Mouse (Mus musculus) neural tube, embryonic 12.5 days (tissue): Measurements from ENCODE around the gene Gna12. TPM values are rescaled to one million over a fixed set of nuclear protein-coding genes. Genes with fewer than 3 reads are reported as not detected.

Experiments used
- ATAC-seq: fragments of 200-750 bp; cut with Nextera tagmentation; 2 replicates; pipeline ENCODE4 v1.8.0; 2017; ENCODE audit warnings: low read depth, mild to moderate bottlenecking, moderate TSS enrichment, moderate library complexity; ENCODE audit not compliant: low FRiP score
- H3K27ac ChIP-seq: fragments of 300-500 bp; sonication (generic); 2 replicates; pipeline ENCODE4 v1.5.1; 2016
- H3K27me3 ChIP-seq: fragments of 300-500 bp; sonication (generic); replicated peaks from 2 replicates; pipeline ENCODE4 v1.6.1; 2016; ENCODE audit warnings: mild to moderate bottlenecking
- H3K36me3 ChIP-seq: fragments of 300-500 bp; sonication (generic); 2 replicates; pipeline ENCODE4 v1.6.1; 2016; ENCODE audit warnings: mild to moderate bottlenecking
- H3K4me1 ChIP-seq: fragments of 300-500 bp; sonication (generic); 2 replicates; pipeline ENCODE4 v1.6.1; 2016
- H3K4me2 ChIP-seq: fragments of 300-500 bp; sonication (generic); replicated peaks from 2 replicates; pipeline ENCODE4 v1.6.1; 2016; ENCODE audit warnings: mild to moderate bottlenecking
- H3K4me3 ChIP-seq: fragments of 300-500 bp; sonication (generic); 2 replicates; pipeline ENCODE4 v1.5.1; 2016
- H3K9ac ChIP-seq: fragments of 300-500 bp; sonication (generic); 2 replicates; pipeline ENCODE4 v1.6.1; 2016; ENCODE audit warnings: mild to moderate bottlenecking
- H3K9me3 ChIP-seq: fragments of 300-500 bp; sonication (generic); 2 replicates; pipeline ENCODE4 v1.6.1; 2016; ENCODE audit warnings: mild to moderate bottlenecking
- WGBS: fragments of 180-500 bp; shearing (Covaris S2); methylation state at CpG from one replicate; pipeline ENCODE4 v1.1.7; 2016; 5-methylcytosine and 5-hydroxymethylcytosine counted together
- polyA plus RNA-seq: library from polyadenylated mRNA; unstranded; fragments of >200 nt; fragmentation: Nextera tagmentation; extraction: Ambion mirVana; gene quantifications from 2 replicates; pipeline ENCODE4 v1.2.1, GENCODE M21; 2016

Gna12 gene
- 77.6 and 85.3 TPM in 2 replicates for polyA plus RNA-seq

DNA sequence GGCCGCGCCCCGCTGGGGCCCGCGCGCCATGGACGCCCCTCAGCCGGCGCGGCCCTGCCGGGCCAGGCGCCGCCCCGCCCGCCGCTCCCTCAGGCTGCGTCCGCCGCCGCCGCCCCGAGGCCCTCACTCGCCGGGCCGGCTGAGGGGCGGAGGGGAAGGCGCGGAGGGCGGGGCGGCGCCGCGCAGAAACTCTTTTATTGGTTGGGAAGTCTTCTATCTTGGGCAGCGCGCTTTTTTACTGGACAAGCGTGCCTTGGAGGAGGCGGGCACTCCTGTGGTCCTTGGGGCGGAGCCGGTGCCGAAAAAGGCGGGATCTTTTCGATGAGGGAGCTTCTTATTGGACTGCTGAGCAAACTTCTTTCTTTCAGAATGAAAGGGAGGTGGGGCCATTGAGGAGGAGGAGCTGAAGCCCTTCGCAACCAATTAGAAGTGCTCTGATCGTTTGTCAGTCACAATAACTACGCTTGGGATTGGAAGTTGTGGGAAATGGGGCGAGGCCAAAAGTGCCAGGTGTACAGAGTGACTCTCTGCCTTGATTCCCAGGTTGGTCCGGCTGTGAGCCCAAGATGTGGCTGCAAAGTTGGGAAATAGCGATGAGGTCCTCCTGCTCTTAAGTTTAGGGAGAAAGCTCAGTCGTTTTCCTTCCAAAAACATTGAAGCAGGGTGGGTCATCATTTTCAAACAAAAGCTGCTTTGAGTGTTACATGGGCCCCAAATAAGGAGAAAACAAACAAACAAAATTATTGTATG lies at the start of gene Gna12:
Gene Gna12, minus strand, starts transcription at position 118 of the 750 bp plus-strand sequence.
- WGBS = under 1% methylated on average over 49 of the region's 49 CpGs
- Histone ChIP-seq H3K4me1 (peaks cover 31% of the 10 kb centered on the region), H3K27ac (peak within 1 kb of the TSS; percentile 51), H3K9me3 (no peaks in the 10 kb centered on the region), H3K9ac (peak within 1 kb of the TSS; percentile 79), H3K27me3 (no peaks in the 10 kb centered on the region), H3K4me2 (peak within 1 kb of the TSS; percentile 94), H3K36me3 (no peaks in the 10 kb centered on the region), H3K4me3 (peak within 1 kb of the TSS; percentile 75)
- ATAC-seq = peak; percentile 98

DNA sequence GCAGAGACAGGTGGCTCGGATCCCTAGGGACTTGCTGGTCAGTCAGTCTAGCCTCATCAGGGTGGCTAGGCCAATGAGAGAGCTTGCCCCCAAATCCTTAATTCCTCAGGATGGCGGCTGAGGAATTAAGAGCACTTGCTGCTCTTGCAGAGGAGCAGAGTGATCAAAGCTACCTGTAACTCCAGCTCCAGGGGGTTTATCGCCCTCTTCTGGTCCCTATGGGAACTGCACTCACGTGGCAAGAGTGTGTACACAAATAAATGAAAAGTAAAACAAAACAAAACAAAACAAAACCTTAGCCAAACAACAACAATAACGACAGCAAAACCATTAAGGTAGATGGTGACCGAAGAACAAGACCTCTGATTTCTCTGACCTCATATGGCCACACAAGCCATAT lies 48.4 kb upstream of the Gna12 start:
- Histone ChIP-seq H3K9me3 (no peaks in the 10 kb centered on the region), H3K27me3 (no peaks in the 10 kb centered on the region), H3K4me1 (0 out of 2 replicates have a peak, but pooled peaks cover under 1% of the 10 kb centered on the region), H3K27ac (no peak overlapping the region), H3K36me3 (no peaks in the 10 kb centered on the region), H3K9ac (no peak overlapping the region), H3K4me2 (no peak overlapping the region), H3K4me3 (no peak overlapping the region)
- 66% methylated on average over 6 of the region's 6 CpGs for WGBS
- no peak for ATAC-seq

DNA sequence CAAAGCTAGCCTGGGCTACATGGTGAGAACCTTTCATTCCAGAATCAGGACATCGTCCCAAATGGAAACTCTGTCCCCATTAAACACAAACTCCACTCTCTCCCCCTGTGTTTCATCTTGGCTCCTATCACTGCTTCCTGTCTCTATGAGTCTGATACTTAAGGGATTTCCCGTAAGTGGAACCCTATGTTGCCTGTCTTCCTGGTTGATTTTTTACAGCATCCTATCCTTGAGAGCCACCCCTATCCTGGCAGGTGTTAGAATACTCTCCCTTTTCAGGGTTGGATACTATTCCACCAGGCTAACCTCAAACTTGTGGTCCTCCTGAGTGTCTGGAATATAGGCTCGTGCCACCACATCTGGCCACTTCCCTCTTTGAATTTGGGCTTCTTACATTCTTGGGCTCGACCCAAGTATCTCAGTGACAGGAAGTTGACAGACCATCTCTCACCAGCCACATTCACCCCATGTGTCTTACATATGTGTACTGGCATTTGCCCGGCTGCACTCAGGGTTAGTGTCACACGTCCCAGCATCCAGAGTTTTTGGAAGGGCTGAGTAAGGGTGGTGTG lies 43.6 kb upstream of the Gna12 start:
- peaks cover 26% of the 10 kb centered on the region for H3K4me1 ChIP-seq
- no peak overlapping the region for H3K27ac ChIP-seq
- no peaks in the 10 kb centered on the region for H3K9me3 ChIP-seq
- H3K4me3 ChIP-seq = no peak overlapping the region
- no peak for ATAC-seq
- whole genome bisulfite sequencing = 84% methylated on average over 6 of the region's 6 CpGs
- H3K9ac ChIP-seq = no peak overlapping the region
- no peaks in the 10 kb centered on the region for H3K36me3 ChIP-seq
- no peak overlapping the region for H3K4me2 ChIP-seq
- H3K27me3 ChIP-seq = no peaks in the 10 kb centered on the region

DNA sequence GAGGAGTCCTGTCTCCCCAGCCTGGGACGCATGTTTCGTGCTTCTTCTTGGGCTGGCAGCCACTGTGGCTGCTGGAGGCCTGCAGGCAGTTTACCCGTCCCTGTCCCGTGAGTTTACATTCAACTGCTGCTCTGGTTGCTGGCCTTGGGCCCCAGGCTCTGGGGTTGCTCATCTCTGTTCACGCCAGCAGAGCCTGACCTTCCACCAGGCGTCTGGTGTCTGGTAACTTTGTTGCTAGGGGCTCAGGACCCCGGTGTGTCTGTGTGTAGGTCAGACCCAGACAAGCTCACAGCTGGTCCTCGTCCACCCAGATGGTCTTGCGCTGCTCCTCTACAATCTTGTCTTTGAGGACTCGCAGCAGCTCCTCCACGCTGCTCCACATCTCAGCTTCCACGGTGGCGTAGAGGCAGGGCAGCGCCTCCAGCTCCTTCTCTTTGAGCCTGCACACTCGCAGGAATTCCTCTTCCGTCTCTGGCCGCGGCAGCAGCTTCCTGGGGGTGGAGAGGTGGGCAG lies 42.9 kb upstream of the Gna12 start:
- peaks cover 26% of the 10 kb centered on the region for H3K4me1 ChIP-seq
- no peak overlapping the region for H3K4me3 ChIP-seq
- WGBS = 23% methylated on average over 18 of the region's 18 CpGs
- H3K27ac ChIP-seq = no peak overlapping the region
- no peak overlapping the region for H3K9ac ChIP-seq
- no peaks in the 10 kb centered on the region for H3K27me3 ChIP-seq
- H3K36me3 ChIP-seq = no peaks in the 10 kb centered on the region
- H3K9me3 ChIP-seq = no peaks in the 10 kb centered on the region
- peak overlapping the region; percentile 16; the same call in 1 of the 2 replicates for H3K4me2 ChIP-seq
- ATAC-seq = 0 out of 2 replicates have a peak, but pooled peaks have one; percentile 13

DNA sequence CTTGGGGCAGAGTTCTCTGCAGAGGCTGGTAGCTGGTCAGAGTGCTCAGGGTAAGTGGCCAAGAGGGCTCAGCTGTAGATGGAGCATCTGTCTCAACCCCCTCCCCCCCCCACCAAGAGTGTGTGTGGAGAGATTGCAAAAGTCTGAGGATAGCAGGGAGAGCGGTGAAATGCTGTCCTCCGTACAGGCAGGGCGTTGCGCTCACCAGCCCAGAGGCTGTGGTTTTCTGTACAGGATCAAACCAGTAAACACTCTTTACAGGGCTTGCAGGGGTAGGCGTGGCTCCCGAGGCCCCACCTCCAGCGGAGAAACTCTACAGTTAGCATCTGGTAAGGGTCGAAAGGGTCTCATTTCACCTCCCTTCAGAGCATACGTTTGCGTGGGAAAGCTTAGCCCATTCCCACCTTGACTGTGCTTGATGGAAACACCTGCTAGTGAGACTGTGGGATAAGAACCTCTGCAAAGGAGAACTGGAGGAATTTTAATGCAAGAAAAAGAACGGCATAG lies 42.4 kb upstream of the Gna12 start:
- H3K9ac ChIP-seq = no peak overlapping the region

DNA sequence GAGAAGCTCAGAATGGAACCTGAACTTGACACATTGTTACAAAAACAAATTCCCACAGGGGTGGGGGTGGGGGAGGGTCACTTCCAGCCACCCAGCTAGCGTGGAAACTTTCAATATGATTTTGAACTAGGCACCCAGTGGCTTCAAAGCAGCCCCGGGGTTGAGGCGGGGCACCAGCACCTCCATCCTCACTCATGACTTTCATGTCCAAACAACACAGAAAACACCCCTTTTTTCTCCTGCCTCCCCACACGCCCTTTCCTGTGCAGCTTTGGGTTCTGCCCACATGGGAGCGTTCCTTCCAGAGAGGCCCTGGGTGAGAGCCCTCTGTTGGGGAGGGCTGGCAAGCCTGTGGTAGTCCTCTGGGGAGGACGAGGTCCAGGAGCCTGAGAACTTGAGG lies 41.0 kb upstream of the Gna12 start:
- no peaks in the 10 kb centered on the region for H3K9me3 ChIP-seq
- no peak overlapping the region for H3K27ac ChIP-seq
- no peaks in the 10 kb centered on the region for H3K36me3 ChIP-seq
- H3K27me3 ChIP-seq = no peaks in the 10 kb centered on the region
- WGBS = 73% methylated on average over 6 of the region's 6 CpGs
- peaks cover 26% of the 10 kb centered on the region for H3K4me1 ChIP-seq
- H3K9ac ChIP-seq = no peak overlapping the region
- no peak overlapping the region for H3K4me3 ChIP-seq
- ATAC-seq = no peak
- no peak overlapping the region for H3K4me2 ChIP-seq

More for the DNA sequence above, 42.4 kb upstream of the Gna12 start:
- Histone ChIP-seq H3K27me3 (no peaks in the 10 kb centered on the region), H3K4me1 (peaks cover 26% of the 10 kb centered on the region), H3K9me3 (no peaks in the 10 kb centered on the region), H3K27ac (no peak overlapping the region), H3K4me3 (no peak overlapping the region), H3K36me3 (no peaks in the 10 kb centered on the region), H3K4me2 (peak overlapping the region; percentile 16; the same call in 1 of the 2 replicates)
- WGBS = 24% methylated on average over 11 of the region's 11 CpGs
- ATAC-seq = peak; percentile 37; the same call in 1 of the 2 replicates

DNA sequence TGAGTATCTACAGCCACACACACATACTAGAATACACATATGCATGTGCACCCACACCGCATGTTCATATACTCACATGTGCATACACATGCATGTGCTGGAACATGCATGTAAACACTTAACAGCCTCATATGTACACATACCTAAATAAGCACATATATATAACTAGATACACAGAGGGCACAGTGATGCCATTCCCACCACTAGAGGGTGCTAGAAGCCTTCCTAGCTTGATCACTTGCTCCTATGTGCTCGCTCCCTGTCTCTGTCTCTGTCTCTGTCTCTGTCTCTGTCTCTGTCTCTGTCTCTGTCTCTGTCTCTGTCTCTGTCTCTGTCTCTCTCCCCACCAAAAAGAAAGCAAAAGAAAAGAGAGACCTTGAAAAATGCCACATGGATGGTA lies 38.8 kb upstream of the Gna12 start:
- Histone ChIP-seq H3K9me3 (no peaks in the 10 kb centered on the region), H3K36me3 (no peaks in the 10 kb centered on the region), H3K4me1 (peaks cover 26% of the 10 kb centered on the region), H3K27me3 (no peaks in the 10 kb centered on the region), H3K27ac (no peak overlapping the region), H3K4me3 (no peak overlapping the region), H3K9ac (no peak overlapping the region), H3K4me2 (no peak overlapping the region)
- WGBS = 75% methylated on average over 2 of the region's 2 CpGs
- no peak for ATAC-seq

DNA sequence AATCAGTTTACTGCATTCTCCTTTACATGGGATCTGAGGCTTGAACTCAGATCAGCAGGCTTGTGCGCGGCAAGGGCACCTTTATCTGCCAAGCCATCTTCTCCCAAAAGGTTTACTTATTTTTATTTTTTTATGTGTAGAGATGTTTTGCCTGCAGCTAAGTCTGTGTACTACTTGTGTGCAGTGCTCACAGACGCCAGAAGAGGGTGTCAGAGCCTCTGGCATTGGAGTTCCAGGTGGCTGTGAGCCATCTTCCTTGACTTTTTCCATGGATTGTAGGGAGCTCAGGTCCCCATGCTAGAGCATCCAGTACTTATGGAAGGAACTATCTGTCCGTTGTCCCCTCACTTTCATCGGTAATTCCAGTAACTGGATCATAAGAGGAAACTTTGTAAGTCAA lies 29.5 kb upstream of the Gna12 start:
- no peak overlapping the region for H3K9ac ChIP-seq
- no peaks in the 10 kb centered on the region for H3K9me3 ChIP-seq
- no peak overlapping the region for H3K27ac ChIP-seq
- no peak overlapping the region for H3K4me2 ChIP-seq
- no peaks in the 10 kb centered on the region for H3K27me3 ChIP-seq
- WGBS = 84% methylated on average over 5 of the region's 5 CpGs
- H3K4me3 ChIP-seq = no peak overlapping the region
- no peak for ATAC-seq
- peaks cover 14% of the 10 kb centered on the region for H3K4me1 ChIP-seq
- H3K36me3 ChIP-seq = no peaks in the 10 kb centered on the region

DNA sequence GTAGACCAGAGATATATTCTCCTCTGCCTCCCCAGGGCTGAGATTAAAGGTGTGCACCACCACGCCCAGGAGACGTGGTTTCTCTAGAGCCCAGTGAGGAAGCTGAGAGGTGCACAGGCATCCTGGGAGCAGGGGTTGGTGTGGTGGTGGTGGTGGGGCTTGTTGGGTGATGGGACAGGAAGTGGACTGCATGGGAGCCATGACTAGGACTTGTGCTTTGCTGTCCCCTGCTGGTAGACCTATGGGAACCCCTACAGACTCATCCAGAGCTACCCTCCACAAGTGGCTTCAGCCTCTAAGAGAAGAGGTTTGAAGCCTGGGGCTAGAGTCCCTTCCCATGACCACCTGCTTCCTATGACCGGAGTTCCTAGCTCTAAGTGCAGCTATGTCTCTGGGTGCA lies 28.1 kb upstream of the Gna12 start:
- Histone ChIP-seq H3K4me2 (no peak overlapping the region), H3K9me3 (no peaks in the 10 kb centered on the region), H3K4me3 (no peak overlapping the region), H3K36me3 (no peaks in the 10 kb centered on the region), H3K4me1 (peaks cover 24% of the 10 kb centered on the region), H3K27me3 (no peaks in the 10 kb centered on the region), H3K9ac (no peak overlapping the region), H3K27ac (no peak overlapping the region)
- WGBS = 95% methylated on average over 3 of the region's 3 CpGs
- no peak for ATAC-seq

DNA sequence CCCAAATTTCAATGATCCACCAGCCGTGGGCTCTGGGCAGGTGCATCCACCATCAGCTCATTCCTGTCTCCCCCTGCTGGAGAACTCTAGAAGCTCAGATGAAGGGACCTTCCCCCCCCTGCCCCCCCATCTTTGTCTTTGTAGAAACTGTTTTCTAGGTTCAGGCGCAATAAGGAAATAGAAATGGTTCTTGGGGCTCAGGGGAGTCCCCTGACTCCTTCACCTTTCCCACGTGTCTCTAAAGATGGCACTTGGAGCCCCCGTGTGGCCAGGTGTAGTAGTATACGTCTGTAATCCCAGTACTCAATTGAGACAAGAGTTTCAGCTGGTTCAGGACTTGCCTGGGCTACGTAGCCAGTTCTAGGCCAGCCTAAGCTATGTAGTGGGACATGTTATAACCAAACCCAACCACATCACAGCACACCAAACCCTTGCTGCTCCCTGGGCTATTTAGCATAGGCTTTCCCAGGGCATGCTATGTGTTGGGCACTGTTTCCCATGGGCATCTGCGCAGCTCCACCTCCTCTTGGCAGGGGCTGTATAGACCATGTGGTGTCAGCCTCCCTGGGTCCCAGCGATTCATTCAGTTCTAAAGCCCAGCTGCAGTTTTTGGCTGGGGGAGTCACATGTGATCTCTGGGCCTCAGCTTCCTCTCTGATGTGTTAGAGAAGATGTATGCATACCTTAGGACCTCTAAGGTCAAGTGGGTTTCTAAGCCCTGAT lies 27.4 kb upstream of the Gna12 start:
- Histone ChIP-seq H3K36me3 (no peaks in the 10 kb centered on the region), H3K27ac (no peak overlapping the region), H3K27me3 (no peaks in the 10 kb centered on the region), H3K9me3 (no peaks in the 10 kb centered on the region), H3K9ac (no peak overlapping the region), H3K4me3 (no peak overlapping the region), H3K4me2 (no peak overlapping the region), H3K4me1 (peaks cover 24% of the 10 kb centered on the region)
- WGBS = 65% methylated on average over 8 of the region's 8 CpGs
- no peak for ATAC-seq

DNA sequence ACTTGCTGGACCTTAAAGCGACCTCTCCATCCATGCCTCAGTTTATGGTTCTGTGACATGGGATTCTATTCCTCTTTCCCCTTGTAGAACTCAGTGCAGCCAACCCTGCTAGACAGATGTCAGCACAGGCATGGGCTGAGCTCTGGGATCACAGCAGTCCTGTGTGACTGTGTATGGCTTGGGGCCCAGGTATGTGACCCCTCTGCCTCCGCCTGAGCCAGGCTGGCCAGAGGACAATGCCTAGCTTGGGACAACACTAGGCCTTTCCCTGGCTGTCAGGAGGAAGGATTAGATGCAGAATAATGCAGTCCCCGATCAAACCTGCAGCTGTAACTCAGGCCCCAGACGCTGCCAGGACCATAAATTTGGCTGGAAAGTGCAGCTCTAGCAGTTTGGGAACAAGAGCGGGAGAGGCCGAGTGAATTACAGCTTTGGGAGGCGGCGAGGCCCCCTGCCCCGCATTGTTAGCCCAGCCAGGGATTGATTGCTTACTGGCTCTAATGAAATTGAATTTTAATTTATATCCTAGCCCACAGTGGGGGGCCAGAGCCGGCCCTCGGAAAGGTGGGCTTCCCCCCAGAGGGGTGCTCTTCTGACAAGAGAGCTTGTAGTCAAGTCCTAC lies 25.8 kb upstream of the Gna12 start:
- H3K27ac ChIP-seq = peak overlapping the region; percentile 59

More for the DNA sequence above, 25.8 kb upstream of the Gna12 start:
- Histone ChIP-seq H3K4me2 (no peak overlapping the region), H3K9ac (no peak overlapping the region), H3K9me3 (peaks cover 7% of the 10 kb centered on the region), H3K4me1 (peaks cover 28% of the 10 kb centered on the region), H3K36me3 (no peaks in the 10 kb centered on the region), H3K27me3 (no peaks in the 10 kb centered on the region), H3K4me3 (no peak overlapping the region)
- WGBS = 13% methylated on average over 11 of the region's 11 CpGs
- ATAC-seq = peak; percentile 76
